Mouse (Mus musculus): ENCODE data around the gene Cdk8.
"Not testable (repeated sequence)": the region's sequence is repeated elsewhere in the genome, so short reads cannot be mapped to it uniquely, and the experiment has no call there.

The Cdk8 gene

DNA sequence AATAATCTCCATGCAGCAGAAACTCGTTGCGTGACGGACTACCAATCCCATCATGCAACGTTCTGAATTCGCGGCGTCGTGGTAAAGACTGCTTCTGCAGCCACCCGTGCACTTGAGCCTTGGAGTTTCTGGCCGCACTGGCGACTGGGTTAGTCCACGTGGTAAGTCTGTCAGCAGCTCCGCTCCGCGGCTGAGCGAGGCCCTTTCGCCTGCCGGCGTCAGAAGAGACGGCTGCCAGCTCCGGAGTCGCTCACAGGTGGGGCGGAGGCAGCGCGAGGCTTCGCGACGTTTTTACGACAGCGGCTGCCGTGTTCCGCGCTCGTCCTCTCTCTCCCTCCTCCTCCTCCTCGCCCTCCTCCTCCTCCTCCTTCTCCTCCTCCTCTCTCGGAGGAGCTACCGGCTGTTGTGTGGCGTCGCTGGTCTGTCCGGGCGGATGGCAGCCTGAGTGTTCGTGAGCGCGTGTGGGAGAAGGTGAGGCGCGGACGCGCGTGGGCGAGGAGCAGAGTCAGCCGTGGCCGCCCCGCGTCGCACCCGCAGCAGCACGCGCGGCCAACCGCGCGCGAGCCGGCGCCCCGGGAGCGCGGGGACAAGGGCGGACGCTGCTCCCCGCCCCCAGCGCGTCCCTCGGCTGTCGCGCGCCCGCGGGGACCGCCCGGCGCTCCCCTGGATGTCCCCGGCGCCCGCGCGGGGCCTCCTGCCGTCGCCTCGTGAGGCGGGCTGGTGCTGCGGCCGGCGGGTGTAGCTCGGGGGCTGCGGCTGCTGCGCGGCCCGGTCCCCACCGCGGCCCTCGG, at the start of gene Cdk8:
Gene Cdk8, plus strand, starts transcription at position 367 of the 791 bp plus-strand sequence.
- DNase-seq: peak; percentile 96

DNA sequence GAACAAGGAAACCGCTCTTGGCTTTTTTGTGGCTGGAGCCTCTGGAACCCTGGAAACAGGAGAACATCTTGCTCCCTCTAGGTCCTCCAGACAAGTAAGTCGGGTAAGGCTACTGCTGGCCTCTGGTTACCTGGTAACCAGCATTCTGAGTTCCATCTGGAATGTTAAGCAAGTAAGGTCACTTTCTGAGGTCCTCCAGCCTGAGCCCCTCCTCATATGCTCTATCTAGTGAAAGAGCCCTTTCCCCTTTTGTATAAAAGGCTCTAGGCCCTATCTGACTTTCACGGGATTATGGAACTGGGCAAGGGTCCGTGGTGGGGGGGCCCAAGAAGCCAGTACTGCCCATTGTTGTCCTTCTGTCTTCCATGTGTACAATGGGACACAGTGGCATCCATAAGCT, 45.8 kb upstream of the Cdk8 start, which contains the start of gene 1700001J03Rik:
Gene 1700001J03Rik, minus strand, starts transcription at position 101 of the 400 bp plus-strand sequence.
- not testable (repeated sequence) for DNase-seq

DNA sequence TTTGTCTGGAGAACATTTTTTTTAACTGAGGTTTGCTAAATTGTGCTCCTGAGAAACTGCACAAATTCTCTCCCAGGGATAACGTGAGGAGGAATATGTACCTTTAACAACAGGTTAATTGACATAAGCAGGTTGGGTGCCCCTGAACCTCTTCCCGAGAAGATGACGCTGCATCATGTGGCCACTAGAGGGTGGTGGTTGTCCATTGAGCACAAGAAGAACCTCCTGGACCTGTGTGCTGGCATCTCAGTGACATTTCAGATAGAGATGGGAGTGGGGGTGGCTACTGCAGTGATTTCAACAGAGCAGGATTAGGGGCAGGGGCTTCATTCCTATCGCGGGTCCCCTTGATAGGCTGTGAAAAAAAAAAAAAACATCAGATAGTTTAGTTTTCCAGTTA, 43.6 kb upstream of the Cdk8 start:
- DNase-seq: peak; percentile 81

DNA sequence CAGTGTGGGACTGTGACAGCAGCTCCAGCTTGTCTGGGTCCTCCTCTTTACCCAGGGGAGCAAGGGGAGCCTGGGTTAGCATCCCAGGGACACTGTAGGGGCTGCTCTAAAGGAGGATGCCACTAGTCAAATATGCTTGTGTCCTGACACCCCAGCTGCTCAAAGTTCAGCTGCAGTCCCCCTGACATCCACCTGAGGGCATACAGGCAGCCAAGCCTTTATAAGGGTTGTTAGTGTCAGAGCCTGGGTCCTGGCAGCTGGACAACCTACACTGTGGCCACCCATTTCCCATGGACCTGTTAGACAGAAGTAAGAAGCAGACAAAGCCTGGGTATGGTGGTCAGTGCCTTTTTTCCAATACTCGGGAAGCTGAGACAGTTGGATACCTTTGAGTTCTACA, 42.9 kb upstream of the Cdk8 start:
- peak; percentile 39 for DNase-seq

DNA sequence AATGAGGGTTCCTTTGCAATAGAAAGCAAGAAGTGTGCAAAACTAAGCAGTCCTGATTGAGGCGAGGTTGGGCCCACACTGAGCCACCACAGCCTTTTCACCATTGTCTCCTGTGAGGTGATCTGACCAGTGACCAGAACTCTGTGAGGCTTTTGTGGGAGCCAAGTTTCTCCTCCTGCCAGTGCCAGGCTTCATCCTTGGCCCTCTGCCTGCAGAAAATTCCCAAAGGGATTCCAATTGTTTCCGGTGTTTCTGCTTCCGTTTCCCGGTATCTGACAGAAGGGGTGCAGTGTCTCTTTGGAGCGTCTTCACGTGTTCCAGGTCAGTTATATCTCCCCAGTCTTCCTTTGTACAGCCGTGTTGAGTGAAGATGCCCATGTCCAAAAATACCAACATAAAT, 42.3 kb upstream of the Cdk8 start:
- peak; percentile 70 for DNase-seq

DNA sequence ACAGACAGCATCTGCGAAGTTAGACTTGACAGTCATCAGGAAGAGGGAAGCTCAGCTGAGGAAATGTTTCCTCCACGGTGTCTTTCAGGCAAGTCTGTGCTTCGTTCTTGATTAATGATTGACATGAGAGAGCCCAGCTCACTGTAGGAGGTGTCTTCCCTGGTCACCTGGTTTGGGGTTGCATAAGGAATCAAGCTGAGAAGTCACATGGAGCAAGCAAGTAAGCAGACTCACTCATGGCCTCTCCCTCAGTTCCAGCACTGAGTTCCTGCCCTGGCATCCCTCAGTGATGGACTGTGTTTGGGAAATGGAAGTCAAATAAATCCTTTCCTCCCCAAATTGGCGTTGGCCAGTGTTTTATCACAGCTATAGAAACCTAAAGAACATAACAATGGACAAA, 40.9 kb upstream of the Cdk8 start:
- peak; percentile 54 for DNase-seq

DNA sequence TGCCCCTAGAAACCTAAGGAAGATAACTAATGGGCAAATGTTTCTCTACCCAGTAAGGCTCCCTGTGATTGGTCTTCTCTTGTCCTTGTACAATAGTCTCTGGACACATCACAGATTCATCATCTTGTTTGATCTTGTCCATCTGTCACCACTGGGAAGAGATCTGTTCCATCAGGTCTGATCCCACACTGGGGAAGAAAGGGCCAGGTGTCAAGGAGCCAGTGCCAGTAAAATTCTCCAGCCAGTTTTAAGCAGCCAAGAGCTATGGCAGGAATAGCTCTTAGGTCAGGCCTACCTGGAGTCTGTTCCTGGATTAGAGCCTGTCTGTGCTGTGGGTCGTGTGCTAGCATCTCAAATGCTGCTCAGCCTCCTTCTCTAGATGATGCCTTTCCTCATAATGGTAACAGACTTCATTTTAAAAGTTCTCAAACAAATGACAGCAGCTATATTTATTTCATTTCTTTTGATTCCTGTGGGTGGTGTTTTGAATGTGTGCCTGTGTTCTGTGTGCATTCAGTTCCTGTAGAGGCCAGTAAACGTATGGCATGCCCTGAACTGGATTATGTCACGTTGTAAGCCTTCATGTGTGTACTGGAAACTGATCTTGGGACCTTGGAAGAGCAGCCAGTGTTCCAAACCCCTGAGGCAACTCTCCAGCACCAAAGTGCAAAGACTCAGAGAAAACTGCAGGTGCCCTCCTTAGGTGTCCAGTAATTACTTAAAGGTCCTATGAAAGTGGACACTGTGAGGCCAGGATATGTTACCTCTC, 40.3 kb upstream of the Cdk8 start:
- DNase-seq: peak; percentile 91

DNA sequence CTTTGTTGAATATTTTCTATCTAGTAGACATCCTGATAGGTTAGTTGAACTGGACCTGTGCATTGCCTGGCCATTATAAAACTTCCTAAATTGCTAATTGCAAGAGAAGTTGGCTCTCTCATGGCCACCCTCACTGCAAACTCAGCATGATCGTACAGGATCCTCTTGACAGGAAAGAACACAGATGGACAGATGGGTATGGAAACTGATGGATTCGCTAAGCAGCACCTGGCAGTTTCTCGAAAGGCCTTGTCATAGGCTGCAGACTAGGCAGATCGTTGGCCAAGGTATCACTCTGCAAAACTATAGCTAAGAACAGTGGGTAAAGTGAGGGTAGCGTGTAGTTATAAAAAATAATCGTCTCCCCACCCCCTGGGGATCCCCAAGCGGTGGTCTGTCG, 37.7 kb upstream of the Cdk8 start:
- DNase-seq: peak; percentile 53

DNA sequence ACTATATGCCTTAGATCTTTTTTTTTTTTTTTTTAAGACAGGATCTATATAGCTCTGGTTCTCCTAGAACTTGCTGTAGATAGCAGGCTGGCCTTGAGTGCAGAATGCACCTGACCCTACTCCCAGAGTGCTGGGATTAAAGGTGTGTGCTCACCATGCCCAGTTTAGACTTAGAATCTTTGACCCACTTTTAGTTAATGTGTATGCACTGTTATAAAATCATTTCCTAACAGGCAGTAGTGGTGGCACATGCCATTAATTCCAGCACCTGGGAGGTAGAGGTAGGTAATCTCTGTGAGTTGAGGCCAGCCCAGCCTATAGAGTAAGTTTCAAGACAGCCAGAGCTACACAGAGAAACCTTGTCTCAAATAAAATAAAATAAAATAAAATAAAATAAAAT, 32.0 kb upstream of the Cdk8 start:
- no peak for DNase-seq

DNA sequence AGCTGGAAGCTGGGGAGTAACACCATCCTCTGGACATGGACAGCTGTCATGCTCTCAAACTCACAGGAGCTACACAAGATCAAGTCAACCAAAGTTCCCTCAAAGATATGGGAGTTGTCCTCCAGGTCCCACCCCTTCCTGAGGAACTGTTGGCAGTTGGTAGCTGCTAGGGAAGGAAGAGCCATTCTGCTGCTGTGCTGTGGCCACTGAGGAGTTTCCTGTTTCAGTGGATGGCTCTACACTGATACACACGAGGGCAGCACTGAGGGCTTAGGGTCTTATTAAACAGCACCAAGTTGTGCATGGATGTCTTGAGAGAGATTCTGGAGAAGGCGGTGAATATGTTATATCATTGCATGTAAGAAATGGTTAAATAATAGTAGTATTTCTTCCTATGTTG, 31.5 kb upstream of the Cdk8 start:
- DNase-seq: no peak

DNA sequence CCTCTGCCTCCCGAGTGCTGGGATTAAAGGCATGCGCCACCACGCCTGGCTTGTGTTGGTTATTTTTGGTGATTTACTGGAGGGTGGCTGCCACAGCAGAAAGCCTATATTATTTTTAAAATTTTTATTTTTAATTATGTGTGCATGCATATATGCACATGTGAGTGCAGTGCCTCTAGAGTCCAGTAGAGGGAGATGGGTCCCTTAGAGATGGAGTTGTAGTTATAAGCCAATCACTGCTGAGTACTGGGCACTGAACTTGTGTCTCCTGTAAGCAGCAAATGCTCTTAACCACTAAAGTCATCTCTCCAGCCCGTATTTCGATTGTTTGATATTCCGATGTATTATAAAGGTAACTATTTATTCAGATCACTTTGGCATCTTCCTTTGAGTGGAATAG, 30.4 kb upstream of the Cdk8 start:
- DNase-seq: no peak

DNA sequence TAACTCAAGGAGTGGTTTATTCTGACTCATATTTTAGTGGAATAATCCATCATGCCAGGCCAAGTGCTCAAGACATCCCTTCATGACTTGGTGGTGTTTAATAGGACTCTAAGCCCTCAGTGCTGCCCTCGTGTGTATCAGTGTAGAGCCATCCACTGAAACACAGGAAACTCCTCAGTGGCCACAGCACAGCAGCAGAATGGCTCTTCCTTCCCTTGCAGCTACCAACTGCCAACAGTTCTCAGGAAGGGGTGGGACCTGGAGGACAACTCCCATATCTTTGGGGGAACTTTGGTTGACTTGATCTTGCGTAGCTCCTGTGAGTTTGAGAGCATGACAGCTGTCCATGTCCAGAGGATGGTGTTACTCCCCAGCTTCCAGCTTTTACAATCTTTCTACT, 27.1 kb upstream of the Cdk8 start:
- no peak for DNase-seq

DNA sequence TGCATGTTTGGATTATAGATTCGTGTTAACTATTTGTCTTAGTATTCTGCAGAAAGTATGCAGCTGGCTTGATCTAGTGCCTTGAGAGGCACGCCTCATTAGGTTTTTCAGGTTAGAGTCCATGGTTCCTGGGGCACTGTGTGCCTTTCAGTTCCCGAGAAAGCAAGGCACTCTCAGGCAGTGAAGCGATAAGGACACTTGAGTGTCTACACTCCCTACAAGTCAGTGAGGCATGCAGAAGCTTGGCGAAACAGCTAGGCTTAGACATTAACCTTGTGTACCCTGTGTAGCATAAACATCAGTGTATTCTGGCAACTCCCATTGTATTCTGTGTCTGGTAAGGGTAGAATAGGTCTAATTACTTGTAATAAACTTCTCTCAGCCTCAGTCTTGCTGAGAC, 25.5 kb upstream of the Cdk8 start:
- DNase-seq: no peak

DNA sequence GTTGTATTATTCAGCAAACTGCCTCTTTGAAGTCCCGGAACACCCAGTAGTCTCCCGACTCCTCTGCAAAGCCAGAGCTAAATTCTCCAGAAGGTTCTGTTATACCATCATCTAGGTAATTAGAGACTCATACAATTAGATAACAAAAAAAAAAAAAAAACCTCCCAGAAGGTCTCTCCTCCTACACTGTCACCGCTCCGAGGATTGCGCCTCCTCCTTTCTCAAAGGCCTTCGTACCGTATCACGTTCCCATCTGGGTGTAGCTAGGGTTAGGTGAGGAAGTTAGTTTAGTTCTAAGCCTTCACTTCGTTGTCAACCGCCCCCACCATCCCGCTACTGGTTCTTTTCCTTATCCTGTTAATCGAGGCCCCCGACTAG, 10.5 kb upstream of the Cdk8 start:
- DNase-seq: no peak

DNA sequence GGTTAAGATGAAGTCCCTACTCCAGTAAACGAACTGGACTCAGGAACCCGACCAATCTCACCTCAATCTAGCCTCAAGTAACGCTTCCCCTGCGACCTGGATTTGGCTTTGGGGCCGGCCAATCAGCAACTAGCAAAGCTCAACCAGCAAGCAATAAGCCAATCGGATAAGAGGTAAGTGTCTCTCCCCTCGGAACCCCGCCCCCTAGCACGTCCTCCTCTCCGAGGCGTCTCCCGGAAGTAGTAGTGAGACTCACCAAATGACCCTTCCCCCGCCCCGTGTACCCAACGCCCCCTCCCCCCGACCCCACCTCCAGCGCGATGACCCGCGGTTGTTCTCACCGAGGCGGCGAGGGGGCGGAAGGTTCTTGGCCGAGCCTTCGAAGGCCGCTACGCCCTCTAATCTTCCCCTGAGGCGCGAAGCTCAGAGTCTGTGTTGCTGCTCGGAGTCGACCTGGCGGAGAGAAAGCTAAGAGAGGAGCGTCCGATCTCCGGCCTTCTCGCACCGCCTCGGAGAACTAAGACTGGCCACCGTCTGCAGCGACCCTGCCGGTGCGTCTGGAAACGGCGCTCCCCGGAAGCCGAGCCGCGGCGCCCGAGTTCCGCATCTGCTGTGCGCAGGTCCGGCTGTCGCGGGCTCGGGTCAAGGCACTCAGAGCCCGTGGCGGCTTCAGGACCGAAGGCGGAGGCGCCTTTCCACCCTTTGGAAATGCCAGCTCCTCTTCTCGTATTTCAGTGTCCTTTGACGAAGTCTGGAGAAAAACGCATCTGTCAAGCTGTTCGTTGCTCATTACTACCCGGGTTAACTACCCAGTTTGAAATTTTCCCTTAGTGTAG, 9.9 kb upstream of the Cdk8 start, which contains the start of gene Rnf6:
Gene Rnf6, minus strand, starts transcription at position 677 of the 836 bp plus-strand sequence.
- DNase-seq: peak; percentile 96

DNA sequence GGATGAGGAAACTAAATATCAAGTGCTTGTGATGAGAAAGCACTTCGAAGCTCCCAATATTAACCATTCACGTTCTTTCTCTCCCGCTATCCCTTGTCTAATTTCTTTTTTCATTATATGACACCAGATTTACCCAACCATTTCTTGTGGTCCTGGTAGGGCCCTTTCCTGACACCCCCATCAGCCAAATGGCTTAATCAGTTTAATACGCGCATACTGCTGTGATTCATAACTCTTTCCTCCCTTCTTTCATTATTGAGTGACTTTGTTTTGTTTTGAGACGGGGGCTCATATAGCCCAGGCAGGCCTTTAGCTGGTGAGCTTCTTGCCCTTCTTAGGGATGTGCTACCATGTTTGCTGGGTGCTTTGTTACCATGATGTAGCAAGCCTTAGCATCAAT, 9.3 kb upstream of the Cdk8 start:
- DNase-seq: no peak

DNA sequence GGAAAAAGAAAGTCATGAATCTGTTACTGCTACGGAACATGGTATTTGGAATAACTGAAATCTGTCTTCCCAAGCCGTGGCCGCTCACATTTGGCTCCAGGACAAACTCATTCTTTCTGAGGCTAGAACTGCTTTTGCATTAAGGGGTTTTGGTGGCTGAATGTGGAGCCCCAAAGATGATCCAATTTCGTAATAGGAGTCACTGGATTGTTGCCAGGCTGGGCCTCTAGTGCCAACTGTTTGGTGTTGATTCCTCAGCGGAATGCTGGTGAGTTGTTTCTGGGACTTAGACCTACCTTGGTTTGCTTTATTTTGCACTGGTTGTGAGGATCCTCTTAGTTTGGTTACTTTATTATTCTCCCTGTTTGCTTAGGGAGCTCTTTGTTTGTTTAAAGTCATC, 7.2 kb upstream of the Cdk8 start:
- no peak for DNase-seq

DNA sequence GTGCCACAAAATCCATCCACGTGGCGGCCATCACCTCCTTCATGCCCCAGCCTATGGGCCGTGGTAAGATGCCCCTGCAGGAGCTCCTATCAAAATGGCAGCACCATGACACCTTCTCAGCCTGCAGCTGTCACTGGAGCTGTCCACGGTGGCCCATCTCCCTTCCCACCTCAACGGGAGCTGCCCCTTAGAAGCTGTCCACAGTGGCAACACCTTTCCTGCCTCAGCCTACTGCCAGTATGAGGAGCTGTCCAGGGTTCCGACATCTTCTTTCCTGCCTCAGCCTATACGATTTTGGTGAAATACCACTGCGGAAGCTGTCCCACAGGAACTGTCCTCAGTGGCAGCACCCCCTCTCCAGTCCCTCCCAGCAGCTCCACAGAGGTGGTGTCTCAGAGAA, 3.5 kb upstream of the Cdk8 start:
- DNase-seq: no peak

DNA sequence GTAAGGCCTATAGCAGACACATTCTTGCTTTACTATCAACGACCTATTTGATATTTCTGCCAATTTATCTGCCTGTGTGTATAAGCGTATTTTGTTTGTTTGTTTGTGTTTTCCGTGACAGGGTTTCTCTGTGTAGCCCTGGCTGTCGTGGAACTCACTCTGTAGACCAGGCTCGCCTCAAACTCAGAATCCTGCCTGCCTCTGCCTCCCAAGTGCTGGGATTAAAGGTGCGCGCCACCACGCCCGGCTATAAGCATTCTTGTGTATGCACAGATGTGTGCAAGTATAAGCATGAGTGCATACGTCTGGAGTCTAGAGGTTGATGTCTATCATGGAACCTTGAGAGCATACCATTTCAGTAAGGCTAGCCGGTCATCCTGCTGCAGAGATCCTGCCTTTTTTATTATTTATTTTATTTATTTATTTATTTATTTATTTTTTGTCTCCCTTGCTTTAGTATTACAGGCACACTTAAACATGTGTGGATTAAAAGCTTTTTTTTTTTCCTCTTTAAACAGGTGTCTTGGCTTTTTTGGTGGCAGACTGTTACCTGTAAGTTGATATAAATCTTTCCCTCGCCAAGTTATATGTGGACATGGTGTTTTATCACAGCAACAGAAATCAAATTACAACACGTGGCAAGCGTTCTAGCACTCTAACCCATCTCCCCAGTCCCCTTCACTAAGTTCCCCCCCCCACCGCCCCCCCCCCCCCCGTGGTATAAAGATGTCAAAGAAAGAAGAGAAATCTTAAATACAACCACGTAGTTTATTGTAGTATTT, 970 bp upstream of the Cdk8 start:
- DNase-seq: peak; percentile 53

DNA sequence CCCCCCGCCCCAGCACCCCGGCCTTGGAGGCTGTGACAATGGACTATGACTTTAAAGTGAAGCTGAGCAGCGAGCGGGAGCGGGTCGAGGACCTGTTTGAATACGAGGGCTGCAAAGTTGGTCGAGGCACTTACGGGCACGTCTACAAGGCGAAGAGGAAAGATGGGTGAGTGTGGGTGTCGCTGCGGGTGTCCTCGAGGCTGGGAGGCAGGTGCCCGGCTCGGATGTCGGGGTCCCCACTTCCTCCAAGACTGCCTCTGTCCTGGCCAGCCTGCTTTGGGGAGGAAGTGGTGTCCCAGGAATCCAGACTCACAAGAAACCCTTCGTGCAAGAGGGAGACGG, 596 bp downstream of the Cdk8 start:
- DNase-seq: peak; percentile 71

DNA sequence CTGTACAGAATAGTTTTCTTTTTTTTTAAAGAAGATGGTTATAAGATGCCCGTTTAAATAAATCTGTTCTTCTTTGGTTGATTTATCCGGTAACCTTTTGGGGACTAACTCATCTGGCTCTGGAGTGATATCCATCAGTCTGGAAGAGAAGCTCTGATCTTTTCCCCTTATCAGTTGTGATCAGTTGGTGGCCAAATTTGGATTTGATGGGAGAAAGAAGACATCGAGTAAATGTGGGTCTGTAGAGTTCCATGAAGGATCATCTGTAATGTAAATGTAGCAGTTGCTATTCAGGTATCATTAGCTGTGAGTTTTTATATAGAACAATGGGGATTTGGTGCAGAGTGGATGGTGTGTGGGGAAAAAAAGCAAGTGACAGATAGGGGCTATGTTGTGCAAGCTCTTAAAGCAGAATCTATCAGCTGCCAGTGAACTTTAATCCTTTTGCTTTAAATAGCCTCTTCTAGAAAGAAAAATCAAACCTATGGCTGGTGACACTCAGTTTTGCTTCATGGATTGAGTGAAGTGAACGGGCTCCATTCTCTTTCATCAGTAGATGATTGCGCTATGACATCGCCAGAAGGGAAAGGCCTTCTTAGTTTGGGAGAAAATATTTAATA, 1.1 kb downstream of the Cdk8 start:
- DNase-seq: no peak

DNA sequence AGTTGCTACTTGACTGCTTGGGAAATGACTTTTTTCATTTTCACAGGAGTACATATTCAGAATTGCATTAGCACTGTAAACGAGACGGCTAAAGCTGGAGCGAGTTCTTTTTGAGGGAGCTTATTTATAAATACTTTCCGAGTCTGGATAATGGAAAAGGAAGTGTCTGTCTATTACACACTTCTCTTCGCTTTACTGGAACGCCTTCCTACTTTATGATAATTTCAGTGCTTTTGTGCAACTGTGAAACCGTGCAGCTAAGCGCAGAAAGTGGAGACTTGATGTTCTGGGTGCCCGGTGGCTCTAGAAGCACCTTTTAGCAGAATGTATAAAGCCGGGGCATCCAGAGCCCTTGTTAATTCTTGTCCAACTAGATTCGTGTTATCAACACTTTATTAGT, 1.8 kb downstream of the Cdk8 start:
- DNase-seq: no peak

All from cerebellum, adult 9-11 months (tissue).